Mouse (Mus musculus) lung, embryonic 16.5 days (tissue): ENCODE measurements at regions not wholly inside any gene's neighbourhood (a gene's known extent, or its start where the extent isn't known, plus 50 kb on each side); places are given as distances from the start of the nearest gene placed in this dataset.

Experiments used
- ATAC-seq: fragments of 200-750 bp; cut with Nextera tagmentation; 2 replicates; pipeline ENCODE4 v1.8.0; 2017; ENCODE audit warnings: low read depth, mild to moderate bottlenecking, moderate library complexity
- H3K27ac ChIP-seq: fragments of 300-500 bp; sonication (generic); 2 replicates; pipeline ENCODE4 v1.5.1; 2014; ENCODE audit warnings: mild to moderate bottlenecking, control low read depth, low read length
- H3K27me3 ChIP-seq: fragments of 300-500 bp; sonication (generic); 2 replicates; pipeline ENCODE4 v1.6.1; 2014; ENCODE audit warnings: low read depth, low read length, mixed read lengths; ENCODE audit not compliant: control insufficient read depth, insufficient read depth
- H3K36me3 ChIP-seq: fragments of 300-500 bp; sonication (generic); 2 replicates; pipeline ENCODE4 v1.6.1; 2014; ENCODE audit warnings: low read length; ENCODE audit not compliant: control insufficient read depth, insufficient read depth
- H3K4me1 ChIP-seq: fragments of 300-500 bp; sonication (generic); replicated peaks from 2 replicates; pipeline ENCODE4 v1.6.1; 2014; ENCODE audit warnings: low read length, mixed read lengths; ENCODE audit not compliant: control insufficient read depth, insufficient read depth
- H3K4me2 ChIP-seq: fragments of 300-500 bp; sonication (generic); 2 replicates; pipeline ENCODE4 v1.6.1; 2014; ENCODE audit warnings: low read depth, low read length, control low read depth
- H3K4me3 ChIP-seq: fragments of 300-500 bp; sonication (generic); 2 replicates; pipeline ENCODE4 v1.5.1; 2014; ENCODE audit warnings: mild to moderate bottlenecking, low read length, control low read depth
- H3K9ac ChIP-seq: fragments of 300-500 bp; sonication (generic); 2 replicates; pipeline ENCODE4 v1.6.1; 2014; ENCODE audit warnings: low read length, control low read depth
- H3K9me3 ChIP-seq: fragments of 300-500 bp; sonication (generic); 2 replicates; pipeline ENCODE4 v1.6.1; 2016; ENCODE audit warnings: low read length; ENCODE audit not compliant: control insufficient read depth
- WGBS: fragments of 180-500 bp; shearing (Covaris S2); extraction: QIAGEN DNeasy Blood & Tissue Kit; methylation state at CpG from one replicate; pipeline ENCODE4 v1.1.7; 2014; 5-methylcytosine and 5-hydroxymethylcytosine counted together

DNA sequence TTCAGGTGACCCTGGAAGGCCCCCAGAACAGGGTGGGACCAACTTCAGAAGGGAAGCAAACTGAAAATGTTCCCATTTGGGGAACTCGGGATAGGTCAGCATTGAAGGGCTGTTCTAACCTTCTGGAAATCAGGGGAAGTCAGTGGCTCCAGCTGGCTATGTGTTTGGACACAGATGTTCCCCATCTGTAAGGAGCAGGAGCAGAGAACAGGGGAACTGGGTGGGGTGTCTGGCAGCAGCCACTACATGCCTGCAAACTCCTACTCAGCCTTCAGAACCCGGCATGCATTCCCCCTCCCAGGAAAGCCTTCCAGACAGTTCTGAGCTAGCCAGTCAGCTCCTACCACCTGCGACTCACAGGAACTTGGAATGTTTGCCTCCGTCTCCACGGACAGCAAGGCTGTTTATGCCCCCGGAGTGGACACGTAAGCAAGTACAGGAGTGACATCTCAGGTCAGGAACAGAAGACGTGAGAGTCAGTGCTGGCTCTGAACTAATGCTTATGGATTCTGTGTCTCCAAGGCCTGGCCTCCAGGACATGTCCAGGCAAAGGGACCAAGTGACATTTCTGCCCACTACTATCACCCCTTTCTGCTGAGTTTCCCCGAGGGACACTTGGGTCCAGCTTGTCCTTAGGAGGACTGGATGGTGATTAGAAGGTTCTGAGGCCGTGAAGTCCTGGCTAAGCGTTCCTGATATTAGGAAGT, 108.6 kb upstream of the Tmem189 start:
- Histone ChIP-seq H3K9me3 (no peaks in the 10 kb centered on the region), H3K4me2 (no peak overlapping the region), H3K9ac (0 out of 2 replicates have a peak overlapping the region, but pooled peaks have one; percentile 2), H3K36me3 (no peaks in the 10 kb centered on the region), H3K27me3 (no peaks in the 10 kb centered on the region), H3K4me3 (no peak overlapping the region), H3K4me1 (peaks cover 12% of the 10 kb centered on the region), H3K27ac (0 out of 2 replicates have a peak overlapping the region, but pooled peaks have one; percentile 42)
- peak; percentile 42 for ATAC-seq
- WGBS = 67% methylated on average over 11 of the region's 11 CpGs

- no peak for ATAC-seq
Measured at GRCm38 (mm10) chr2:167795491-167795890, 105.9 kb upstream of the Tmem189 start.

GRCm38 (mm10) chr2:167793916-167794315, 104.3 kb upstream of the Tmem189 start:
- 79% methylated on average over 2 of the region's 2 CpGs for WGBS
- no peaks in the 10 kb centered on the region for H3K27me3 ChIP-seq
- H3K9me3 ChIP-seq = no peaks in the 10 kb centered on the region
- H3K4me3 ChIP-seq = no peak overlapping the region
- no peak for ATAC-seq
- H3K36me3 ChIP-seq = no peaks in the 10 kb centered on the region
- H3K4me1 ChIP-seq = peaks cover 5% of the 10 kb centered on the region; the same call in 1 of the 2 replicates
- H3K4me2 ChIP-seq = no peak overlapping the region
- no peak overlapping the region for H3K27ac ChIP-seq
- no peak overlapping the region for H3K9ac ChIP-seq

More at GRCm38 (mm10) chr2:167795491-167795890, 105.9 kb upstream of the Tmem189 start:
- WGBS = 75% methylated on average over 7 of the region's 7 CpGs
- no peaks in the 10 kb centered on the region for H3K9me3 ChIP-seq
- no peaks in the 10 kb centered on the region for H3K27me3 ChIP-seq
- H3K4me1 ChIP-seq = peaks cover 6% of the 10 kb centered on the region
- no peak overlapping the region for H3K4me2 ChIP-seq
- H3K36me3 ChIP-seq = no peaks in the 10 kb centered on the region
- H3K9ac ChIP-seq = no peak overlapping the region
- H3K4me3 ChIP-seq = no peak overlapping the region
- H3K27ac ChIP-seq = no peak overlapping the region

DNA sequence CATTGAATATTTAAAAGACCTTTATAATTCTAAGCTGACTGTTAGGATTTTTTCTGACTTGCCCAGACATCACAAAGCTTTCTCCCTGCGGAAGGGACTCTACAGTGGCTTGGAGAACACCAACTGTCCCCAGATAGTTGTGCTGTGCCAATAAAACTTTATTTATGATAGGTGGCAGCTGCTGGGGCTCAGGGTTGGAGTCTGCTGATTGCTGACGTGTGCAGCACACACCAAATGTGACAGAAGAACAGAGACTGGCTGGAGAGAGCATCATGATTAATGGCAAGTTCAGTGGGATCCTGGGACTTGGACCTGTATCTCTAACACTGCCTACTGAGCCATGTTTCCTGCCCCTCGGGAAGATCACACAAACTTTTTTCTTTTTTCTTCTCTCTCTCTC, 103.1 kb upstream of the Tmem189 start:
- no peaks in the 10 kb centered on the region for H3K4me1 ChIP-seq
- H3K27me3 ChIP-seq = no peaks in the 10 kb centered on the region
- H3K4me3 ChIP-seq = no peak overlapping the region
- H3K4me2 ChIP-seq = no peak overlapping the region
- 27% methylated on average over 3 of the region's 3 CpGs for WGBS
- ATAC-seq = no peak
- H3K36me3 ChIP-seq = no peaks in the 10 kb centered on the region
- no peak overlapping the region for H3K9ac ChIP-seq
- H3K27ac ChIP-seq = no peak overlapping the region
- no peaks in the 10 kb centered on the region for H3K9me3 ChIP-seq

DNA sequence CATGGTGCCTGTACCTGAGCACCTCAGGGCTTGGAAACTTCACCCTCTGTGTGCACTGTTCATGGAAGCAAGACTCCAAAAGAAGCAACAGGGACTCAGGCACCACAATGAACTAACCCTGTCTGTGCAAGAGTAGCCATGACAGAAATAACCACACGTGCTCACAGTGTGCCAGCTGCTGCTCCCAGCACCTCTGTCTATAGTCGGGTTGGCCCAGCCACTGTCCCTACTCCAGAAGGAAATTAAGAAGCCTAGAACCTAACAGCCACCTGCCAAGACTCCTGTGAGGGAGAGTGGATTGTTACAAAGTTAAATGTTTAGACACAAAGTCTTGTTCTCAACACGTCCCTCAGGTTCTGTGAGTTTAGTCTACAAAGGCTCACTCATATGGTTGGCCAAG, 102.7 kb upstream of the Tmem189 start:
- no peak overlapping the region for H3K4me2 ChIP-seq
- peaks cover 3% of the 10 kb centered on the region; the same call in 1 of the 2 replicates for H3K4me1 ChIP-seq
- no peak overlapping the region for H3K9ac ChIP-seq
- WGBS = 50% methylated on average over 3 of the region's 3 CpGs
- H3K36me3 ChIP-seq = no peaks in the 10 kb centered on the region
- H3K27ac ChIP-seq = no peak overlapping the region
- H3K4me3 ChIP-seq = no peak overlapping the region
- no peak for ATAC-seq
- H3K9me3 ChIP-seq = no peaks in the 10 kb centered on the region
- no peaks in the 10 kb centered on the region for H3K27me3 ChIP-seq

GRCm38 (mm10) chr2:167789471-167789923, 99.9 kb upstream of the Tmem189 start:
- Histone ChIP-seq H3K4me3 (no peak overlapping the region), H3K36me3 (no peaks in the 10 kb centered on the region), H3K9ac (peak overlapping the region; percentile 32; the same call in 1 of the 2 replicates), H3K9me3 (no peaks in the 10 kb centered on the region), H3K27me3 (no peaks in the 10 kb centered on the region), H3K27ac (no peak overlapping the region), H3K4me2 (no peak overlapping the region), H3K4me1 (peaks cover 3% of the 10 kb centered on the region; the same call in 1 of the 2 replicates)
- ATAC-seq = peak; percentile 39
- WGBS = 60% methylated on average over 11 of the region's 11 CpGs

DNA sequence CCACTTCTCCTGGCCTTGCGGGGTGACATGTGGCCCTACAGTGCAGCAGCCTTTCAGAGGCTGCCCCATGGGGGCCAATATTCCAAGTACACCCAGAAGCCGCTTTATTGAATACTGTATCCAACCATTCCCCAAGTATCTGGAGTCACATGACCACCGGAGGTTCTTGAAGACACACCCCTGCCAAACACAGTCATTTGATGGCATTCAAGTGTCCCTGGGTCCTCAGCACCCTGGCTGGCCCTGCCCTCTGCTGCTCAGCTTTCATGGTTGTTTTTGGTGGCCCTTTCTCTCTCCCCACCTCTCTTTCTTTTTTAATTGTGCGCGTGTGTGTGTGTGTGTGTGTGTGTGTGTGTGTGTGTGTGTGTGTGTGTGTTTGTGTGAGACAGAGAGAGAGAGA, 97.3 kb upstream of the Tmem189 start:
- 87% methylated on average over 5 of the region's 5 CpGs for WGBS
- Histone ChIP-seq H3K4me3 (no peak overlapping the region), H3K27me3 (no peaks in the 10 kb centered on the region), H3K36me3 (no peaks in the 10 kb centered on the region), H3K9me3 (no peaks in the 10 kb centered on the region), H3K4me2 (no peak overlapping the region), H3K27ac (no peak overlapping the region), H3K9ac (no peak overlapping the region), H3K4me1 (peaks cover 19% of the 10 kb centered on the region)
- ATAC-seq = no peak

DNA sequence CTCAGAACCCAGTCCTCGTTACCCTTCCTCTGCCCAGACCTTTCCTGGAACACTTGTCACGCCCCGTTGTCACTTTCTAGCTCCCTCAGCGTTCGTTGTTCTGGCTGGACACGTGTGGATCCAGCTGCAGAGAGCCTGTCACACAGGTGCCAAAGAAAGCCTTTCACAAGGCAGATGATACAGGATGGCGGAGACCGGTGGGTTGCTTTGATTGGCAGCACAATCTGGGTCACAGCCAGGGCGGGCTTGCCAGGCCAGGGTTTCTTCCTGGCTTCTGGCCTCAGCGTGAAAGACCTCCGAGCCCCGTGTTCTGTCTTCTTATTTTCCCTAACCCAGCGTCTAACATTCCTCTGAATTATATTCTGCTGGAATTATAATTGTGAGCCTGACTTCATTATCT, 94.7 kb upstream of the Tmem189 start:
- 69% methylated on average over 13 of the region's 13 CpGs for WGBS

GRCm38 (mm10) chr2:167783374-167783773, 93.8 kb upstream of the Tmem189 start:
- peak overlapping the region; percentile 95; the same call in 1 of the 2 replicates for H3K27ac ChIP-seq
- no peak overlapping the region for H3K4me3 ChIP-seq
- H3K27me3 ChIP-seq = no peaks in the 10 kb centered on the region
- H3K9me3 ChIP-seq = no peaks in the 10 kb centered on the region
- no peak overlapping the region for H3K4me2 ChIP-seq
- H3K9ac ChIP-seq = no peak overlapping the region
- no peaks in the 10 kb centered on the region for H3K36me3 ChIP-seq
- 30% methylated on average over 3 of the region's 3 CpGs for WGBS
- peaks cover 49% of the 10 kb centered on the region for H3K4me1 ChIP-seq
- no peak for ATAC-seq

More for the DNA sequence above, 94.7 kb upstream of the Tmem189 start:
- ATAC-seq = no peak
- Histone ChIP-seq H3K36me3 (no peaks in the 10 kb centered on the region), H3K4me2 (no peak overlapping the region), H3K4me1 (peaks cover 39% of the 10 kb centered on the region), H3K27ac (no peak overlapping the region), H3K9me3 (no peaks in the 10 kb centered on the region), H3K9ac (no peak overlapping the region), H3K27me3 (no peaks in the 10 kb centered on the region), H3K4me3 (no peak overlapping the region)
